Mouse (Mus musculus) kidney, adult 11 months (tissue): ENCODE measurements at regions not wholly inside any gene's neighbourhood (a gene's known extent, or its start where the extent isn't known, plus 50 kb on each side); places are given as distances from the start of the nearest gene placed in this dataset.

ENCODE experiments used
- DNase-seq: peaks from one replicate; pipeline ENCODE4 v3.0.0; 2022

GRCm38 (mm10) chr12:58901931-58902330, 109.9 kb downstream of the Sec23a start:
- no peak for DNase-seq

- DNase-seq, result no peak
Measured at GRCm38 (mm10) chr12:58875808-58876207, 136.0 kb downstream of the Sec23a start.

GRCm38 (mm10) chr12:58872465-58872864, 139.4 kb downstream of the Sec23a start:
- DNase-seq, result no peak

GRCm38 (mm10) chr12:58856498-58856897, 155.3 kb downstream of the Sec23a start:
- no peak for DNase-seq

- DNase-seq, result no peak
Measured at GRCm38 (mm10) chr12:58851677-58852385, 160.0 kb downstream of the Sec23a start.

- DNase-seq, result no peak
Measured at GRCm38 (mm10) chr12:58829656-58830055, 182.2 kb downstream of the Sec23a start.

GRCm38 (mm10) chr12:58827864-58828263, 184.0 kb downstream of the Sec23a start:
- DNase-seq, result no peak

- DNase-seq, result no peak
Measured at GRCm38 (mm10) chr12:58825139-58825921, 186.5 kb downstream of the Sec23a start.

- no peak for DNase-seq
Measured at GRCm38 (mm10) chr12:58822971-58823370, 188.8 kb downstream of the Sec23a start.

GRCm38 (mm10) chr12:58804068-58804467, 207.7 kb downstream of the Sec23a start:
- peak; percentile 25 for DNase-seq

GRCm38 (mm10) chr12:58802410-58802809, 209.4 kb downstream of the Sec23a start:
- peak; percentile 43 for DNase-seq
